Mouse (Mus musculus): Measurements from ENCODE around the gene Mier3.
"Not testable (repeated sequence)": the region's sequence is repeated elsewhere in the genome, so short reads cannot be mapped to it uniquely, and the experiment has no call there.

Mier3 gene

GRCm38 (mm10) chr13:111703396-111703795, 22.6 kb downstream of the Mier3 start:
- DNase-seq (ENCODE audit: low spot score) = no peak

- not testable (repeated sequence) for DNase-seq (ENCODE audit: low spot score)
These were observed 23.2 kb downstream of the Mier3 start for GRCm38 (mm10) chr13:111703952-111704351.

DNA sequence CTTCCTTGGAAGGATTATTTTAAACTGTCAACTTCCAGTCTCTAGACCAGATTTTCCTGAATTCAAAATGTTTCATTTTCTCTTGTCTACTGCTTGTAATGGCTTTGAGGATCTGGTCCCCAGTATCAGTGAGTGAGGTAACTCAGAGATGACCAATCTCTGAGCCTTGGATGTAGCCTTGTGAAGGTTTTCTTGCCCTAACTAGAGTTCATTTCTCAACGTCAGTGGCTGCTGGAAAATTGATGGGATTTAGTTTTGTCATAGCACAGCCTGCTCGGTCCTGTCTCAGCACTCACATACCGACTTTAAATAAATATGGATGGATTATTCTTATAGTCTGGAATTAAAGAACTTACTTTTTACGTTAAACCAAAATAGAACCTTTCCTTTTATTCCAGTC, 29.8 kb downstream of the Mier3 start:
- DNase-seq (ENCODE audit: low spot score) = no peak

GRCm38 (mm10) chr13:111719726-111720125, 38.9 kb downstream of the Mier3 start:
- no peak for DNase-seq (ENCODE audit: low spot score)

GRCm38 (mm10) chr13:111724811-111725164, 44.0 kb downstream of the Mier3 start:
- no peak for DNase-seq (ENCODE audit: low spot score)

DNA sequence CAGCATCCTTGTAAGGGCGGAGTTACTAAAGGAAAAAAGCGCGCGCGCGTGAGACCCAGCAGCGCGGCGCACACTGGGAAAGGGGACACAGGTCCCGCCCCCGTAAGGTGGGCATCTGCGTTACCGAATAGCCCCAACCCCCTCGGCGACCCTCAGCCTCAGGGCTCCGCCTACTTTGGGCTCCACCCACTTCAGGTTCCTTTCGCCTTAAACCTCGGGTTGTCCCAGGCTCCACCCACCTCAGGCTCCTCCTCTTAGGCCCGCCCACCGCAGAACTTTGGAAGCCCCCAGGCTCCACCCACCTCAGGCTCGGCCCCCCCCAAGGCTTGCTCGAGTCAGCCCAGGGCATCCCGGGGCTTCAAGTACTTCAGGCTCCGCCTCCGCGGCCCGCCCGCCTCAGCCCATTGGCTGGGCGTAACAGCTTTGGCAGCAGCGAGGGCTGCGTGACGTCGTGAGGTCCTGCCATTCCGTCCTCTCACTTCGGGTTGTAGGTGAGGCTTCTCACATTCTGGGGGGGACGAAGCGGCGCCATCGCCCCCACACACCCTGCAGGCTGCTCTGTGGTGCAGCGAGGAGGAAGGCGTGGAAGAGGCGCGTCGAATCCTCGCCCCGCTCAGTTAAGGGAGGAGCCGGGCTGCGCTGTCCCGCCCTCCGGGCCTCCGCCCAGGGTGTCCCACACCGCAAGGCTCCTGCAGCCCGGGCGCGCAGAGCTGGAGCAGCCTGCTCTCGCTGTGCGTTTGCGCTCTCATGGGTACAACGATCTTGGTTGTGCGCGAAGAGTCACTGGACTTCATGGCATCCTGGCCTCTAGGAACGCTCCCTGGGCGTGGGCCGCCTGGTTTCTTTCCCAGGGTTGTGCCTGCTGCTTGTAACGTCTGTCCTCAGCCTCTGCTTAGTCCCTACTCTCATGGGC, 44.6 kb downstream of the Mier3 start:
- DNase-seq (ENCODE audit: low spot score) = peak; percentile 98

GRCm38 (mm10) chr13:111726898-111727297, 46.1 kb downstream of the Mier3 start:
- no peak for DNase-seq (ENCODE audit: low spot score)

GRCm38 (mm10) chr13:111741204-111741990, 60.6 kb downstream of the Mier3 start:
- no peak for DNase-seq (ENCODE audit: low spot score)

- DNase-seq (ENCODE audit: low spot score) = peak; percentile 86
These were observed 61.3 kb downstream of the Mier3 start for GRCm38 (mm10) chr13:111741991-111742615.

- DNase-seq (ENCODE audit: low spot score) = peak; percentile 67
These were observed 63.6 kb downstream of the Mier3 start for GRCm38 (mm10) chr13:111744233-111745000.

DNA sequence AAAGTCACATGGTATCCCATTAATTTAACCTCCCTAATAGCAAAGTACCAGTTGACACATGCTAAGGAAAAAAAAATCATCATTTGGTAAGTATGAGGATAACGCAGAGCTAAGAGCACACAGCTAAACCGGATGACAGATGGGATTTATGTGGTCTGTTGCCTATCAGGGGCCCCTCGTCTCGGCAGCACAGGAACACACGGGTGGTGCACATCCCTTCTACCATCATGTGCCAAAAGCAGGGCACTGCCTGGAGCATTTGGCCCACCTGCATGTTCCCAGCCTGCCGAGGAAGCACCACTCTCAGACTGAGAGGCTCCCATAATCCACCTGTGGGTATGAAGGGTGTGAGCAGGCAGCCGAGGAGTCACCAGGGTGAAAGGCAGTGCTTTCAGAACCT, 64.4 kb downstream of the Mier3 start:
- no peak for DNase-seq (ENCODE audit: low spot score)

- peak; percentile 58 for DNase-seq (ENCODE audit: low spot score)
These were observed 66.1 kb downstream of the Mier3 start for GRCm38 (mm10) chr13:111746831-111747230.

DNA sequence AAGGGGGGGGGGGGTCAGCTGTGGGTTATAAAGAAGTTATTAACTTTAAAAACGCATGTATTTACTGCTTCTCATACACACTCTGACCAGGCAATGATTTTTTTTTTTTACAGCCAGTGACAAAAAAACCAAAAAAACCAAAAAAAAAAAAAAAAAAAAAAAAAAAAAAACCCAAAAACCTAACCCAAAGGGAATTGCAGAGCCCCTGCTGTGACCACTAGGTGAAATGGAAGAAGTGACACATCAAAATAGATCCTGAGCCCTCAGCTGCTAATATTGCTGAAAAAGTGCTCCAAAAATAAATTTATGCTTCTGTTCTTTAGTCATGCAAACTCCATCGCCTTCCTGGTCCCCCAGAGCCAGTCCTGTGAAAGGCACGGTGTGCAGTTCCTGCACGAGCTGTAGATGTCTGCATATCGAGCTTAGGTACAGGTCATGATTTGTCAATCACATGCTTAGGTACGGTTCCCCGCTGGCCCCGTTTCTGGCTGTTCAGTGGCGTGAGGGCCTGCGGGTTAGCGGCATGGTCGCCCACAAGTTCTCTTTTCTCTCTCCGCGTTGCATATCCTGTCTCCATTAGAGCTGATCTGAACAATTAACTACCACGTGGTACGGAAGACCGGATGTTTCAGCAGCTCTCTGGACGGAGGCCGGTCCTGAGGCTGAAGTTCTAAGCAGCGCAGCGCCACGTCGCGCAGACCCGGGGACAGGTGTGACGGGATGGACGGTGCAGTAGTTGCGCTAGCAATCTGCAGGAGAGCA, 67.7 kb downstream of the Mier3 start:
- no peak for DNase-seq (ENCODE audit: low spot score)

GRCm38 (mm10) chr13:111753321-111753720, 72.5 kb downstream of the Mier3 start:
- no peak for DNase-seq (ENCODE audit: low spot score)

GRCm38 (mm10) chr13:111755377-111755776, 74.6 kb downstream of the Mier3 start:
- DNase-seq (ENCODE audit: low spot score) = no peak

- no peak for DNase-seq (ENCODE audit: low spot score)
These were observed 75.2 kb downstream of the Mier3 start for GRCm38 (mm10) chr13:111755937-111756336.

GRCm38 (mm10) chr13:111756986-111757385, 76.2 kb downstream of the Mier3 start:
- DNase-seq (ENCODE audit: low spot score) = no peak

DNA sequence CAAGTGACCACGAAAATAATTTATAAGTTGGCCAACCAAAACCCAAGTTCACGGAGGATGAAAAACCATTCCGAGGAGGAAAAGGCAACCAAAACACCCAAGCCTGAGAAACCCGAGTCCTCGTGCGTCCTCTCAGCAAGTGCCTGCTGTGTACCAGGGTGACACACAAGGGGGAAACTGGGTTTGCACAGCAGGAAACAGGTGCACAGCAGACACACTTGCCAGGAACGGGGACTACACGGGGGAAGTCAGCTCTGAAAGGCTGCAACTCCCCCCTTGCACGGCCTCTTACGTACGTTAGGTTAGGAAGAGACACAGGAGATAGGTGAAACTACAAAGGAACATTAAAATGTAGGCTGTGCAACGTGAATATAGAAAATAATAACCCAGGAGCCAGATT, 81.7 kb downstream of the Mier3 start:
- no peak for DNase-seq (ENCODE audit: low spot score)
